Mouse (Mus musculus) telencephalon, adult 2 months (tissue): ENCODE results near the gene Mymk.

ENCODE experiments used
- DNase-seq: peaks from one replicate; pipeline ENCODE4 v3.0.0-alpha.2; 2011; ENCODE audit warnings: low read depth, low spot score

Gene Mymk

GRCm38 (mm10) chr2:27037008-27037407, 35.0 kb downstream of the Mymk start:
- DNase-seq: no peak

DNA sequence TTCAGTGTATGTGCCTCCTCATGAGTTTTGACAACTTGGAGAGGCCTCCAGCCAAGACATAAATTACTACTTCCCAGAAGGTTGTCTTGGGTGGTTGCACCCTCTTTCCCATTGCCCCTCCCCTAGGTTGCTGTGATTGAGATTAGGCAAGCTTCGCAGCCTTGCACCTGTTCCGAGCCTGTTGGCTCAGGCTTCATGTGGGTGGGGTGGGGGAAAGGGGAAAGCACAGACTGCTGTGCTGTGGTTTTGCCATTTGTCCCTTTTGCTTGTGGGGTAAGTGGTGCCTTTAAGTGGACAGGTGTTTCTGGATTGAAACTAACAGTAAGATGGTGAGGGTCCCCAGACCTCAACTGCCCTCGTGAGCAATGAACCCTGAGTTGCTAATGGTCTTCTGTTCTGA, 36.0 kb downstream of the Mymk start:
- no peak for DNase-seq

- no peak for DNase-seq
Measured at GRCm38 (mm10) chr2:27032361-27032760, 39.6 kb downstream of the Mymk start.

GRCm38 (mm10) chr2:27028437-27029015, 43.5 kb downstream of the Mymk start:
- no peak for DNase-seq

DNA sequence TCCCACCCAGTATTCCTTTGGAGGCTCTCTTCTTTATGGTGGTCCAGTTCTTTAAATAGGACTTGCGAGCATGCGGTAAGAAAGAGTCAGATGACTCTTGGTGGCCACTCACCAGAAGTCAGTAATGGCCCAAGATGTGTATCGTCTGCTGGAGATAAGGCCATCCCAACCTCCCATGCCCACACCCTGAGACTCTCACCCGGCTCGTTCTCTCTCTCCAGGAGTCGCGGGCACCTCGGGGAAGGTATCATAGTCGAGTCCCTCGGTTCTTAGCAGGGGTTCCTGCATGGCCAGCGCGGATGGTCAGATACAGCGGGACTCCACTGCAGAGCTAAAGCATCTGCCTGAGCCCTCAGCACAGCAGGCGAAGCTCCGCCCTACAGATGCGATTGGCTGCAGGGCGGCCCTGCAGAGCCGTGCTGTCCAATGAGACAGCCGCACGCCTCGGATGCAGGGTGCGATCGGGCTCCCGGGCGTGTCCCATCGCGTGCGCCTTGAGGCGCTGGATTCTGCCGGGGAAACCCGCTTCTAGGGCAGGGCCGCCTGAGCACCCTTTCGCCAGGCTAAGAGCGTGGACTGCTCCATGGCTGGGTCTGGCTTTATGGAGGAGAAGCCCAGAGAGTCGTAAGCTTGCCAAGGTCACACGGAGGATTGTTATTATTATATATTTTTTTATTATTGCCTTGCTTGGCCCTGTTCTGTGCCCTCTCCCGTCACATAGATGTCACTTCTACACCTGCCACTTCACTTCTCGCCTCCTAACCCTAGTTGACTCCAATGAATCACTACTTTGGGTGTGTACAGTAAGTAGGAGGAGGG, 44.2 kb downstream of the Mymk start, which contains the start of gene Slc2a6:
Gene Slc2a6, minus strand, starts transcription at position 381 of the 819 bp plus-strand sequence.
- DNase-seq: peak; percentile 90

DNA sequence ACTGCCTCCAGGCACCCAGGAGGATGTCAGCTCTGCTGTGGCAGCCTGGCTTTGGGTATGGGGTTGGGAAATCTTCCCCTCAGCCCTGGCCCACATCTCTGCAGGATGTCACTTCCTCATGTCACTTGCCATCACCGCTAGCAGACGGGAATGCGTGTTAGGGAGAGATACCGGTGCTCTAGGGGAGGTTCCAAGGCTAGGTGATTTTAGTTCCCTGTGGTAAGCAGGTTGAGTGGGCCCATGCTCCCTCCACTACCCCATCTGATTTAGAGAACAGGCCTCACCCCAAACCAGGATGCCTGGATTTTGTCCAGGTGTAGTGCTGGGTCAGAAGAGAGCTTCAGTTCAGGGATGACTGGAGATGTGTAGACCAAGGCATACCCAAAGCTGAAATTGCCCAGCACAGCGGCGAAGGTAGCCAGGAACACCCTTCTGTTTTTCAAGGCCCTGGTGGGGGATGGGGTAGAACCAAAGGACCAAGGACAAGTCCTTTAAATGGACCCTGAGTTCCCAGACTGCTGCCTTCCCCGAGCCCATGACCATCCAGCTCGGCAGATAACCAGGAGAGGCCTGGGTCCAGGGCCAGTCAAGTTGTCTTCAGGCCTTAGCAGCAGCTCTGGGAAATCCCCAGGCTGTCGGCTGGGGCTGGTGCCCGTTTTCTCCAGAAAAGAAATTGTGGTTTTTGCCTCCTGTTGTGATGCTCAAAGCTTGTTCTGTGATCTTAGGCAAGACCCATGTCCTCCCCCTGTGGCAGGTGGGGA, 44.9 kb downstream of the Mymk start:
- no peak for DNase-seq

DNA sequence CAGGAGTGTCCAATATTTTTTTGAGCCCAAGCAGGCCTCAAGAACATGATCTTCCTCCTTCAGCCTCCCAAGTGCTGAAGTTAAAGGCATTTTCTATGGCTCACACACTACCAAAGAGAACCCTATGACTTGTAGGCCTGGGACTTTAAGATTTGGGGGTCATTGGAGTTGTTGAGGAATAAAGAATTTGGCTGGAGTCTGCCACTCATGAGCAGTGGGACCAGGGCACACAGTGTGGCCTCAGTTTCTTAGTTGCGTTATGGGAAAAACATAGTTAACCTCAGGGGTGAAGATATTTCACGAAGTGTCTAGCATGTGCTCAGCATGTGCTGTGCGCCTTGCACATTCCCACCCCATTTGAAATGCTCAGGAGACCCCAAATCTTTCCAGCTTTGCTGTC, 45.6 kb downstream of the Mymk start:
- DNase-seq: no peak

DNA sequence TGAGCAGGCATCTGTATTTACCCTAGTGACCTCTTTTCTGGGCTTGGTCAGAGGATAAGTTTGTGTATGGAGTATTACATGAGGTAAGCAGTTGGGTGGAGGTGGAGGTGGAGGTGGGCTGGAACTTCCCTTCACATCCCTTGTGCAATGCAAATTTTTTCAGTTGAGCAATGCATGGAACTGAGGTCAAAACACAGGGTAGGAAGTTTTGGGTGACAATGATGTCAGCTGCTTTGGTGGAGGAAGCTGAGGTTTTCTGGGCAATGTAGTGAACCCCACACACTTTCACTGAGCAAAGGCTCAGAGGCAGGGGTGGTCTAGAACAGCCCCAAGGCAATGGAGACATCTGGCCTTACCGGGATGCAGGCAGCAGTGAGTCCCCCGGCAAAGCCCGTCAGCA, 46.4 kb downstream of the Mymk start:
- DNase-seq: no peak

GRCm38 (mm10) chr2:27024136-27024535, 47.8 kb downstream of the Mymk start:
- no peak for DNase-seq

- DNase-seq: no peak
Measured at GRCm38 (mm10) chr2:27022612-27023011, 49.4 kb downstream of the Mymk start.

- no peak for DNase-seq
Measured at GRCm38 (mm10) chr2:27021103-27021502, 50.9 kb downstream of the Mymk start.

DNA sequence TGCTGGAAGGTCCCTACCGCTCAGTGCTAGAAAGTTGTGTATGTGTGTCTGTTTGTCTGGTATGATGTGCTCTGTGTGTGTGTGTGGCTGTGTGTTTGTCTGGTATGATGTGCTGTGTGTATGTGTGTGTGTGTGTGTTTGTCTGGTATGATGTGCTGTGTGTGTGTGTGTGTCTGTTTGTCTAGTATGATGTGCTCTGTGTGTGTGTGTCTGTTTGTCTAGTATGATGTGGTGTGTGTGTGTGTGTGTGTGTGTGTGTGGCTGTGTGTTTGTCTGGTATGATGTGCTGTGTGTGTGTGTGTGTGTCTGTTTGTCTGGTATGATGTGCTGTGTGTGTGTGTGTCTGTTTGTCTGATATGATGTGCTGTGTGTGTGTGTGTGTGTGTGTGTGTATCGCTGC, 52.4 kb downstream of the Mymk start:
- no peak for DNase-seq

DNA sequence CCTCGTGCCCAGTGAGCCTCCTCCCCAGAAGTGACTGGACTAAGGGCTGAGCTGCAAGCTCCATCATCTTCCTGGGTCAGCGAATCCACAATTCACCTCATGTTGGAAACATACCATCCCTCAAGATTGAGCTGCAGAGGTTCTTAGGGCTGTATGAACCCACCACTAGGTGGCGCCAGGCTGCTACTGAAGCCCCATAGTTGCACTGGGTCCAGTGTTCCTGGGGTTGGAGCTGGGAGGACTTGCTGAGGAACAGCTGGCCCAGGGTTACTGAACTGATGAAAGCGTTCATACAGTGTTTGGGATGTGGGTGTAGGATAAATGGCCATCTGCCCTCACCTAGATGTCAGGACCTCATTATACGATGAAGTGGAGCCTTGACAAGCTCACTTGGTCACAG, 54.2 kb downstream of the Mymk start:
- peak; percentile 53 for DNase-seq
